Mouse (Mus musculus) NIH3T3 (cell line): Measurements from ENCODE around the gene Pik3c2b.
A peak's percentile ranks its signal among the peaks of the same experiment; 100 is the strongest.
"Not testable (repeated sequence)": the region's sequence is repeated elsewhere in the genome, so short reads cannot be mapped to it uniquely, and the experiment has no call there.

Experiments
- DNase-seq: peaks from one replicate; pipeline ENCODE4 v3.0.0-alpha.2; 2012; ENCODE audit warnings: low read depth

Pik3c2b gene

DNA sequence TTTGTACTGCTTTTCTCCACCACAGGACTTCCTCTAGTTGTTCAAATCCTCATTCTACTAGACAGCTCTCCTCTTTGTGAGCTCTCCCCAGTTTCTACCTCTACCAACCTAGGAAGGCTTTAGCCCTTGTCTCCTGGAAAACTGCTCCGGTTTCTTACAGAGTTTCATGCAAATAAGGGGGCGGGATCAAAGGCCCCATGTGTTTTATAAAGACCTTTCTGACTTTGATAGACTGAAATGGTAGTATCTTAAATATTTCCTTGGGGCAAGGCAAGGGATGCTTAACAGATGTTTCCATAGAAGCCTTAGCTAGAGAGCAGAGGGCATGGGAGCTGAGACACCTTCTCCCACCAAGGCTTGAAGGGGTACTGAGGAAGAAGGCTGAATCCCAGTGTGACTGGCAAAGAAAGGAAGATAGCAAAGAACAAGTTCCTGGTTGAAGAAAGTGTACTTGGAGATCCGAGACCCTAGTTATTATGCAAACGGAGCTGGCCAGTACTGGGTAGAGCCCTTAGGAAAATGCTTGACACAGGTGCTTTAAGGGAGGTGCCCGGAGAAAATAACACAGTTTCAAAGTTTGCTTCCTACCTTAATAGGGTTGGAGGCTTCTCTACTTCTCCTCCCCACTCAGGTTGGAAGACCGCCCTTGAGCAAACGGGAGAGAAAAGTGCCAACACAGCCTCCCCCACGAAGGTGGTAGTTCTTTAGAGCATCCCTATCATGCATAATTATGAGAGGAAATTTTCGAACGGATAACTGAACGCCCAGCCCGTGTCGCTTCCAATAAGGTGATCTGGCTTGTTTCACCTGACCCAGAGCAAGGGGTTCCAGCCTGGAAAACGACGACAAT lies at the start of gene Pik3c2b:
Pik3c2b (plus strand) TSS at position 657 of the 850 bp plus-strand sequence.
- DNase-seq = no peak

DNA sequence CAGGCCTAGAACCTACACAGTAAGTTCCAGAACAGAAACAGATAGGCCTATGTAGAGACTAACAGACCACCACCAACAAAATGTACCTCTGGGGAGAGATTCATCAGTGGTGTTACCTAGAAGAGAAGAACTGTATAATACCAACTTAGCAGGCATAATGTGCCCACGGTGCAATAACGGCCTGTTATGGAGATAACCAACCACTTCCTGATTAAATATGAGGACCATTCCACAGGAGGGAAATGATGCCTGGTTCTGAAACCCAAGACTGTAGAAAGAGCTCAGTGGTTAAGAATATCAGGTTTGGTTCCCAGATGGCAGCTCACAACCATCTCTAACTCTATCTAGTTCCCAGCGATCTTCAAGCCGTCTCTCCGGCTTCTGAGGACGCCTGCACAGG lies 45.1 kb upstream of the Pik3c2b start:
- no peak for DNase-seq

DNA sequence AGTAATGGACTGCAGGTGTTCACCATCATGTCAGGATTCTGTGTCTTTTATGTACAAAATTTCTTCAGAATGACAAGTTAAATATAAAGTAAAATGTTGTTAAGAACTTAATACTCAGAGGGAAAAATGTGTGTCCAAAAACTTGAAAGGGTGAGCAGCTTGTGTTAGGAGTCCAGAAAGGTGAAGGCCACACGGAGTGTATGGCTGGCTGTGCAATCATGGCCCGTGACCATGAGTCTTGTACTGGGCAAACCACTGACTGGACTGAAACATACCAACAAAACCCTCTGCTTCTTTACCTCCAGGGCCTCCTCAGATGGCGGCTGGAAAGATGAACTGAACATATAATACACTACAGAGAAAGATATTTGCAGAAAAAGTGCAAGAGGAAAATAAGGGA lies 38.9 kb upstream of the Pik3c2b start:
- DNase-seq = no peak

DNA sequence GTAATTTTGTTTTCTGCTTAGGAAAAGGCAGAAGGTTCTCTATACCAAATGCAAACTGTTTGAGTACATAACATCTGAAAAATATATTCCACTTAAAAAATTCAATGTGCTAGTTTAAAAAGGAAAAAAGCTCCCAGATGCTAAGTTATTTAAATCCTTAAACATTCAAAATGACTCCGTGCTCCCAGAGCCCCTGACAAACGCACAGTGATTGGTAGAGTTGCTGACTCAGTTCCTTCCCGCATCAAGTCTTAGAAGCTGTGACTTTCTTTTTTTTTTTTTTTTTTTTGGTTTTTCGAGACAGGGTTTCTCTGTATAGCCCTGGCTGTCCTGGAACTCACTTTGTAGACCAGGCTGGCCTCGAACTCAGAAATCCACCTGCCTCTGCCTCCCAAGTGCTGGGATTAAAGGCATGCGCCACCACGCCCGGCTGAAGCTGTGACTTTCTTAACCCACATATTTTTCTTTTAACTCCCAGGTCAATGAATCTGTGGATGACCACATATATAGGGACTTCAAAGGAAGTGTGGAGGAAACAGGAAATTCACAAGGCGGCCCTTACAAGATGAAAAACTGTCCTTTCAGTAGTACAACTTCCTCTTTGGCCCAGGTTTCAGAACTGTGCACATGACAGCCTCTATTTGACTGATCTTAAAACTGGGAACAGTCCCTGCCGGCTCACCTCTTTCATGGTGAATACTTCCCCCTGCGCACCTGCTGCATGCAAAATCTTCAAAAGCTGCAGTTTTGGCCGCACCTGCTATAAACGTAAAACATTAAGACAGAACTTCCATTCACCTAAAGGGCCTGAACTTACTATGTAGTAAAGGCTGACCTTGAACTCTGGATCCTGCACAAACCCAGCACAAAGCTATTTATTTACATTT lies 33.3 kb upstream of the Pik3c2b start:
- DNase-seq = no peak

DNA sequence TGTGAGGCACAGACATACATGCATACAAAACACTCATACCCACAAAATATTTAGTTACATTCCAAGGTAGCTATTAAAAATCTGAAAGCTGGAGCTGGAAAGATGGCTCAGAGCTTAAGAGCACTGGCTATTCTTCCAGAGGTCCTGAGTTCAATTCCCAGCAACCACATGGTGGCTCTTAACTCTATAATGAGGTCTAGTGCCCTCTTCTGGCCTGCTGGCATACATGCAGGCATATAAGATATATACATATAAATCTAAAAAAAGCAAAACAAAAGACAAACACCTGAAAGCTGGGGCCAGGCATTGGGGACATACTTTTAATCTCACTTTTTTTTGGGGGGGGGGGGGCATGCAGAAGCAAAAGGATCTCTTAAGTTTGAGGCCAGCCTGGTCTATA lies 32.1 kb upstream of the Pik3c2b start:
- DNase-seq = peak; percentile 35

GRCm38 (mm10) chr1:133014196-133014595 lies 31.3 kb upstream of the Pik3c2b start:
- no peak for DNase-seq

GRCm38 (mm10) chr1:133016775-133017428 lies 28.6 kb upstream of the Pik3c2b start:
- DNase-seq = no peak

DNA sequence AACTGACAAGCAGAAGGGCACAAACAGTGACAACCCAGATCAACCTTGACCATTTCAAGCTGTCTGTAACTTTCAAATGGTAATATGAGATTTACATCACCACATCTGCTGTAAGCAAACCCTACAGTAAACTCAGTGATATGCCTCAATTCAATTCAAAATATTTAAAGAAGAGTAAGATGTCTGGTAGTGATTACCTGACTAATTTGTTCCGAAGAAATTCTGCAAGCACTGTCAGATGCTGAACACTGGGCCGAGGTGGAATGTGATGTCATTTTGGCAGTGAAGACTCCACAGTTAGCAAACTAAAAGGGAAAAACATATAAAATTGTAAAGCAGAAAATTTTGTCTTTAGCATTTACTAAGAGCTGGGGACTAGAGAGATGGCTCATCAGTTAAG lies 26.9 kb upstream of the Pik3c2b start:
- no peak for DNase-seq

- DNase-seq = no peak
Observed at GRCm38 (mm10) chr1:133019312-133019711, 26.2 kb upstream of the Pik3c2b start.

DNA sequence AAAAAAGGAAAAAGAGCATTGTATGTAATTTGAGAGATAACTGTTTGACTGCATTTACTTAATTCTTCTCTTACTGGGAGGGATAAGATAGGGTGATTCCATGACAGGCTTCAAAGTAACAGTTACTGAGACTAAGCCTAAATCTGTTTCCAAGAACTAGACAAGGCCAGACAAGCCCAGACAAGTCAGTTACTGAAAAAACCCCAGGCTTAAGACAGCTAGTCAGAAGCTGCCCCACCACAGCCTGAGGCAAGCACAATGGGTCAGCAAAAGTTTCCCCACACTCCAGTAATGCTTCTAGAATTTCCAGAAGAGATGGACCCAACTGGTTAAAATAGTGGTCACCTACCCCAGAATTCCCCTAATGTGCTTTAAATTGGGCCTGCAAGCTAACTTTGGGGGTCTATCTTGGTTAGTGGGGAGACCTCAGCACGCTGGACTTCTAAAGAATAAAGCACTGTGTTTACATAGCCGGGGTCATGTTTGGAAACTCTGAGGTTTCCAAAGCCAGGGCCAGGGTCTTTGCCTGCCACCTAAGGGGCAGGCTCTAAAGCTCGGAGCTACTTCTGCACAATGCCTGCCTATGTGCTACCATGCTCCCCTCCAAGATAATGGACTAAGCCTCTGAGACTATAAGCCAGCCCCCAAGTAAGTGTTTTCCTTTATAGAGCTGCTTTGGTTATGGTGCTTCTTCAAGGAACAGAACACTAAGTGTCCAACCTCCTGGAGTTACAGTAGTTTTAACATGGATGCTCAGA lies 25.2 kb upstream of the Pik3c2b start:
- peak; percentile 46 for DNase-seq

- DNase-seq = no peak
Observed at GRCm38 (mm10) chr1:133021391-133021790, 24.1 kb upstream of the Pik3c2b start.

GRCm38 (mm10) chr1:133021971-133022370 lies 23.5 kb upstream of the Pik3c2b start:
- not testable (repeated sequence) for DNase-seq

DNA sequence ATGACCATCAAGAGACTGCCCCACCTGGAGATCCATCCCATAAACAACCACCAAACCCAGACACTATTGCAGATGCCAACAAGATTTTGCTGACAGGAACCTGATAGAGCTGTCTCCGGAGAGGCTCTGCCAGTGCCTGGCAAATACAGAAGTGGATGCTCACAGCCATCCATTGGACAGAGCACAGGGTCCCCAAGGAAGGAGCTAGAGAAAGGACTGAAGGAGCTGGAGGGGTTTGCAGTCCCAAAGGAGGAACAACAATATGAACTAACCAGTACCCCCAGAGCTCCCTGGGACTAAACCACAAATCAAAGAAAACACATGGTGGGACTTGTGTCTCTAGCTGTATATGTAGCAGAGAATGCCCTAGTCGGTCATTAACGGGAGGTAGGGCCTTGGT lies 21.7 kb upstream of the Pik3c2b start:
- DNase-seq = not testable (repeated sequence)

GRCm38 (mm10) chr1:133024426-133024825 lies 21.0 kb upstream of the Pik3c2b start:
- no peak for DNase-seq

- DNase-seq = peak; percentile 97
Observed at GRCm38 (mm10) chr1:133025051-133025795, 20.2 kb upstream of the Pik3c2b start.

DNA sequence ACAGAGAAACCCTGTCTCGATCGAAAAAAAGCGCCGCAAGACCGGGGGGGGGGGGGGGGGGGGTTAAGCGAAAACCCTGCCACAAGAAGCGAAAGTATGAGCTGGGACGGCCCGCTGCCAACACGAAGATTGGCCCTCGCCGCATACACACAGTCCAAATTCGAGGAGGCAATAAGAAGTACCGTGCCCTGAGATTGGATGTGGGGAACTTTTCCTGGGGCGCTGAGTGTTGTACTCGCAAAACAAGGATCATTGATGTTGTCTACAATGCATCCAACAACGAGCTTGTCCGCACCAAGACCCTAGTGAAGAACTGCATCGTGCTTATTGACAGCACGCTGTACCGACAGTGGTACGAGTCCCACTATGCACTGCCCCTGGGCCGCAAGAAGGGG lies 19.7 kb upstream of the Pik3c2b start:
- not testable (repeated sequence) for DNase-seq

GRCm38 (mm10) chr1:133027126-133027525 lies 18.3 kb upstream of the Pik3c2b start:
- DNase-seq = no peak

GRCm38 (mm10) chr1:133027980-133028379 lies 17.5 kb upstream of the Pik3c2b start:
- DNase-seq = peak; percentile 62

- DNase-seq = no peak
Observed at GRCm38 (mm10) chr1:133029744-133030143, 15.7 kb upstream of the Pik3c2b start.

GRCm38 (mm10) chr1:133030461-133030860 lies 15.0 kb upstream of the Pik3c2b start, which contains the start of gene Mdm4:
Gene Mdm4, minus strand, starts transcription at chr1:133030561.
- no peak for DNase-seq

DNA sequence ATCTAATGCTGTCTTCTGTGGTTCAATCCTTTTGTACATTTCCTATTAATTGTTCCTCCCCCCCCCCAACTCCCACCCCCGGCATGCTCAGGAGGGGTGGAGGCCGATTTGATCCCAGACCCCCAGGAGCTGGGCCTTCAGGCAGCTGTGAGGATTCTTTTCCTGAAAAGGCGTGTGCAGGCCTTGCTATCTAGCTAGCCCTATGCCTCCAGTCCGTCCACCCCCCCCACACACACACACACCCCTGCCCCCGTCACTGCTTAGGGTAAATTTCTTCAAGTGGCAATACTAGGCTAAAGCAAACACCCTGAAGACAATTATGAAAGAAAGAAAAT lies 12.5 kb upstream of the Pik3c2b start:
- peak; percentile 55 for DNase-seq
